Mouse (Mus musculus) heart, postnatal 0 days (tissue): ENCODE data around the gene Ice1. TPM values are rescaled to one million over a fixed set of nuclear protein-coding genes. Genes with fewer than 3 reads are reported as not detected.

Experiments used
- ATAC-seq: fragments of 200-750 bp; cut with Nextera tagmentation; 2 replicates; pipeline ENCODE4 v1.8.0; 2017; ENCODE audit warnings: low read depth, moderate number of reproducible peaks, moderate library complexity; ENCODE audit not compliant: insufficient read depth
- DNase-seq: peaks from one replicate; pipeline ENCODE4 v3.0.0-alpha.2; 2016; ENCODE audit warnings: low spot score
- H3K27ac ChIP-seq: fragments of 300-500 bp; sonication (generic); 2 replicates; pipeline ENCODE4 v1.5.1; 2014; ENCODE audit warnings: low read depth, mild to moderate bottlenecking
- H3K27me3 ChIP-seq: fragments of 300-500 bp; sonication (generic); 2 replicates; pipeline ENCODE4 v1.6.1; 2014; ENCODE audit warnings: low read length, mixed read lengths; ENCODE audit not compliant: control insufficient read depth, insufficient read depth
- H3K36me3 ChIP-seq: fragments of 300-500 bp; sonication (generic); replicated peaks from 2 replicates; pipeline ENCODE4 v1.6.1; 2014; ENCODE audit warnings: low read length, mixed read lengths; ENCODE audit not compliant: control insufficient read depth, insufficient read depth
- H3K4me1 ChIP-seq: fragments of 300-500 bp; sonication (generic); 2 replicates; pipeline ENCODE4 v1.6.1; 2014; ENCODE audit warnings: antibody characterized with exemption; ENCODE audit not compliant: control insufficient read depth, insufficient read depth
- H3K4me2 ChIP-seq: fragments of 300-500 bp; sonication (generic); 2 replicates; pipeline ENCODE4 v1.6.1; 2014; ENCODE audit warnings: low read depth, mild to moderate bottlenecking, low read length, moderate library complexity
- H3K4me3 ChIP-seq: fragments of 300-500 bp; sonication (generic); 2 replicates; pipeline ENCODE4 v1.5.1; 2014; ENCODE audit warnings: low read depth, low read length
- H3K9ac ChIP-seq: fragments of 300-500 bp; sonication (generic); replicated peaks from 2 replicates; pipeline ENCODE4 v1.6.1; 2014; ENCODE audit warnings: low read depth, low read length, mixed read lengths
- H3K9me3 ChIP-seq: fragments of 300-500 bp; sonication (generic); replicated peaks from 2 replicates; pipeline ENCODE4 v1.6.1; 2016; ENCODE audit warnings: low read length; ENCODE audit not compliant: control insufficient read depth
- CTCF ChIP-seq: IDR thresholded peaks from 2 replicates; pipeline ENCODE4 v1.5.1; 2016; ENCODE audit warnings: antibody characterized with exemption, control low read depth, low read depth
- EP300 ChIP-seq: IDR thresholded peaks from 2 replicates; pipeline ENCODE4 v1.6.1; 2016; ENCODE audit warnings: antibody characterized with exemption, low read depth
- WGBS: fragments of 180-500 bp; shearing (Covaris S2); extraction: QIAGEN DNeasy Blood & Tissue Kit; methylation state at CpG from one replicate; pipeline ENCODE4 v1.1.7; 2014; 5-methylcytosine and 5-hydroxymethylcytosine counted together
- polyA plus RNA-seq: library from polyadenylated mRNA; unstranded; fragments of >200 nt; fragmentation: Nextera tagmentation; extraction: Ambion mirVana; gene quantifications from 2 replicates; pipeline ENCODE4 v1.2.1, GENCODE M21; 2015
- total RNA-seq: library from RNA; depleted of rRNA; stranded (reverse); fragments of >200 nt; gene quantifications from 2 replicates; pipeline ENCODE4 v1.2.3, GENCODE M21; 2014; ENCODE audit warnings: low replicate concordance

Ice1 gene
- total and polyA plus RNA-seq, 2 experiments from 2014 or later = 7.7 to 21.0 TPM

DNA sequence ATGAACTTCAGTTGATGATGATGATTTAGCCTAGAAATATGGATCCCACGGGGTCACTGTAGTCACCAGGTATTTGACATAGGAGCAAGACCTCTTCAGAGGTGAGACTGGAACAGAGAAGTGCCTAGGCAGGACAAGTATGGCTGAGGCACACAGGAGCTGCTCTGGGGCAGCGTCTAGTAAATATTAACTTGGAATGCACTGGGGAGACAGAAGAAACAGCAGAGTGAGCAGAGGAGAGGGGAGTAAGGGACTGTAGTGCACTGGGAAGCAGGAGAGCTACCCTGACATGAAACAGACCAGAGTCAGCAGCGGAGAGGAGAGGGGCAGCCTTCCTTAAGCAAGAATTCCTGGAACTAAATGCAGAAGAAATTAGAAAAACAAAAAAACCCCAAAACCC is 27.8 kb downstream of the Ice1 start:
- Histone ChIP-seq H3K4me3 (no peak overlapping the region), H3K4me1 (no peaks in the 10 kb centered on the region), H3K36me3 (peaks cover 85% of the 10 kb centered on the region), H3K9me3 (no peaks in the 10 kb centered on the region), H3K27me3 (no peaks in the 10 kb centered on the region), H3K9ac (no peak overlapping the region), H3K27ac (no peak overlapping the region), H3K4me2 (no peak overlapping the region)
- ATAC-seq (no peak), DNase-seq (no peak)
- WGBS = 89% methylated on average over 3 of the region's 3 CpGs
- TF ChIP-seq CTCF (no peak), EP300 (no peak)

DNA sequence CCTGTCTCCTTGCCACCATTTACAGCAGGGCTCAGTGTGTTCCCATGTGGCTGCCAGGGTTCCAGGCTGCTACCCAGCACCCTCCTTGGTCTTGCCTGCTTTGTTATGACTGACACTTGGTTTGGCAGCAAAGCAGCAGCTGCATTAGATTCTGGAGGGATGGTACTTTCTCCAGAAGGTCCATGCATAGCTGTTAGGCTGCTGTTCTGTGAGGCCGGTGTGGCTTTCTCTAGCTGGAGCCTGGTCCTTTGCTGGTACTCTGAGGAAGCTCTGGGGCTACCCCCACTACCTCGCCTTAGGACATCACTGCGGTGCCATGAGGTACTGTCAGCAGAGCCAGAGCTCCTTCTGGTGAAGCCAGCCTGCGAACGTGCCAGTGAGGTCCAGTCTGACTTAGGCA is 32.1 kb downstream of the Ice1 start:
- ATAC-seq (no peak), DNase-seq (no peak)
- no peaks in the 10 kb centered on the region for H3K4me1 ChIP-seq
- H3K9ac ChIP-seq = no peak overlapping the region
- no peaks in the 10 kb centered on the region for H3K9me3 ChIP-seq
- no peak overlapping the region for H3K4me3 ChIP-seq
- 97% methylated on average over 5 of the region's 5 CpGs for WGBS
- H3K4me2 ChIP-seq = no peak overlapping the region
- H3K36me3 ChIP-seq = peaks cover 97% of the 10 kb centered on the region
- no peak overlapping the region for H3K27ac ChIP-seq
- no peak for TF ChIP-seq CTCF
- no peak for TF ChIP-seq EP300
- no peaks in the 10 kb centered on the region for H3K27me3 ChIP-seq

DNA sequence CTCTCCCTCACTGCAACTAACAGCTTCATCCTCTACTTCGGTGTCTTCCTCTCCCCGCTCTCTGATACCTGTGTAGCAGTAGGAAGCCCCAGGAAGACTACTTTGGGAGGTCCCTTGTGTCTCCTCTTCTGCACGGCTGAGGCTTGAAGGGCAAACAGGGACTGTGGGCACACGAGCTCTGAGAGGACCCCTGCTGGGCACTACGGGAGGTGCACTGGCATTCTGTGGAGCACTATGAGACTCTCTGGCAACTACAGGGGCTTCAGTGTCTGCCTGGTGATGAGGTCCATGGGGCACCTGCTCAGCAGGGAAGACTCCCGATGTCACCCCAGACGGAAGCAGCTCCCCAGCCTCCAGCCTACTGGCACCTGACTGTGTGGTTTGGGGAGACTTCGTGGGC is 32.7 kb downstream of the Ice1 start:
- DNase-seq = no peak
- H3K4me1 ChIP-seq = no peaks in the 10 kb centered on the region
- WGBS = 85% methylated on average over 8 of the region's 8 CpGs
- no peak overlapping the region for H3K4me2 ChIP-seq
- no peaks in the 10 kb centered on the region for H3K27me3 ChIP-seq
- H3K36me3 ChIP-seq = peaks cover 97% of the 10 kb centered on the region
- TF ChIP-seq EP300 (no peak), CTCF (peak; percentile 17; the same call in 1 of the 2 replicates)
- no peak overlapping the region for H3K27ac ChIP-seq
- no peak for ATAC-seq
- no peaks in the 10 kb centered on the region for H3K9me3 ChIP-seq
- no peak overlapping the region for H3K9ac ChIP-seq
- no peak overlapping the region for H3K4me3 ChIP-seq

DNA sequence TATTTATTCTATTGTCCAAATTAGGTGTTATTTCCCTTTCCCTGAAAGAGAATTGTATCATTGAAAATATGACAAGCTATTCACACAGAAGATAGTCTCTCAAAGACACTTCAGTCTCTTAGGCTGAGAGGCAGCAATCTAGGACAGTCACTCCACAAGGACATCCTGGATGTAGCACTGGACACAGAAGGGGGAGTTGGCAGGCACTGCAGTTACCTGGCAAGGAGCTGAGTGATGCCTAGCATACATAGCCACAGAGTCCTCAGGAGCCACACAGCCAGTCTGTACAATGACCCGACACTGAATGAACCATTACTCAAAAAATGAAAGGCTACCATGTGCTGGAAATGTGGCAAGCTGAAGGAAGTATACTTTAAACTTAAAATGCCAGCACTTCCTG is 35.9 kb downstream of the Ice1 start:
- no peaks in the 10 kb centered on the region for H3K4me1 ChIP-seq
- H3K27ac ChIP-seq = no peak overlapping the region
- H3K9me3 ChIP-seq = no peaks in the 10 kb centered on the region
- DNase-seq (no peak), ATAC-seq (no peak)
- 93% methylated on average over 1 of the region's 1 CpGs for WGBS
- TF ChIP-seq EP300 (no peak), CTCF (no peak)
- no peak overlapping the region for H3K4me2 ChIP-seq
- peaks cover 84% of the 10 kb centered on the region for H3K36me3 ChIP-seq
- H3K27me3 ChIP-seq = no peaks in the 10 kb centered on the region
- no peak overlapping the region for H3K4me3 ChIP-seq
- H3K9ac ChIP-seq = no peak overlapping the region

DNA sequence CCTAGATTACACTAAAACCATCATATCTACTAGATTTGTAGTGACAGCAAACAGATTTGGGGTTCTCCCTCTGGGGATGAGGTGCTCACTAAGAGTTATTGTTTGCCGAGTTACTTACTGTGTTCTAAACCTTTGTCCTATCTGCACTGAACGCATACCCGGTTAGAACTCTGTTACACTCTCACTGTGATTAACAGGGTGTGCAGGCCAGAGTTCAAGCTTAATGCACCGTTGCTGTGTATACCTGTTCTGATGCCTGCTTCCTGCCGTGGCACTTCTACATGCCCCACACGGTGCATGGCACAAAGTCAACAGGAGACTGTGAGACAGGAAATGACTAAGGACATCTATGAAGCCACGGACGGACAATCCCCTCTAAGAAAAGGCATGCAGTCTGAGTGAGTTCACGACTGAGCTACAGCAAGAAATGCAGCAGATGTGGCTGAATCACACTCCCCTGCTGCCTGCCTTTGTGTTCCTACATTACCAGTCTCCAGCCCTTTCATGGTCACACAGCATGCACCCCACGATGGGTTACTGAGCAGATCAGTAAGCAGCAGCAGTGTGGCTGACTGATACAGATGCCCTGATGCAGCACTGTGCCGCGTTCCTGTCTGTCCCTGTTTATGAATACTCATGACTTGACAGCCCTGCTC is 37.3 kb downstream of the Ice1 start:
- ATAC-seq (no peak), DNase-seq (no peak)
- Histone ChIP-seq H3K4me3 (no peak overlapping the region), H3K4me2 (no peak overlapping the region), H3K36me3 (peaks cover 84% of the 10 kb centered on the region), H3K4me1 (no peaks in the 10 kb centered on the region), H3K27ac (no peak overlapping the region), H3K27me3 (no peaks in the 10 kb centered on the region), H3K9me3 (no peaks in the 10 kb centered on the region), H3K9ac (no peak overlapping the region)
- WGBS = 80% methylated on average over 12 of the region's 12 CpGs
- TF ChIP-seq EP300 (no peak), CTCF (no peak)

DNA sequence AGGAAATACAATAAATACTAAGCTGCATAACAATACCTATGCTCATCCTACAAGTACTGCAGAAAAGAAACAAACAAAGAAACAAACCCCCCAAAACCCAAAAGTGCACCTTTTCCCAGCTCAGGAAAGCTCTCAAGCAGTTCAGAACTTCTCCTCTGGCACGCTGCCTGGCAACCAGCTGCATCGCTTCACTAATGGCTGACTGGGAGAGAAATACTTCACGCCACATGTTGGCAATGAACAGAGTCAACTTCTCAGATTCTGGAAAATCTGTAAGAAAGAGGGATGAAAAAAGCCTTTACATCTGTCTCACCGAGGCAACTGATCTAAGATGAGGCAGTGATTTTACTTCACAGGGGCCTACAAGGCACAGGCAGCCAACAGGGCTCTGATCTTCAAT is 38.5 kb downstream of the Ice1 start:
- Histone ChIP-seq H3K4me2 (no peak overlapping the region), H3K9ac (no peak overlapping the region), H3K9me3 (no peaks in the 10 kb centered on the region), H3K4me1 (no peaks in the 10 kb centered on the region), H3K27me3 (no peaks in the 10 kb centered on the region), H3K27ac (no peak overlapping the region), H3K4me3 (no peak overlapping the region), H3K36me3 (peaks cover 84% of the 10 kb centered on the region)
- DNase-seq (no peak), ATAC-seq (no peak)
- WGBS = 82% methylated on average over 4 of the region's 4 CpGs
- TF ChIP-seq CTCF (no peak), EP300 (no peak)
